Mouse (Mus musculus) thymus, adult 2 months (tissue): ENCODE data around the gene Utp11.
A peak's percentile ranks its signal among the peaks of the same experiment; 100 is the strongest.

Experiments
- CTCF ChIP-seq: fragments of 200-500 bp; IDR thresholded peaks from 2 replicates; pipeline ENCODE4 v1.5.1; 2012; ENCODE audit warnings: mild to moderate bottlenecking, control low read depth, low read length, moderate library complexity, borderline replicate concordance; ENCODE audit not compliant: control insufficient read depth, poor library complexity, insufficient read depth; ENCODE audit errors: extremely low read depth
- POLR2A ChIP-seq: fragments of 200-500 bp; IDR thresholded peaks from 2 replicates; pipeline ENCODE4 v1.6.1; 2012; ENCODE audit warnings: mild to moderate bottlenecking, low read length, control low read depth, moderate library complexity; ENCODE audit not compliant: control insufficient read depth, poor library complexity, insufficient read depth; ENCODE audit errors: extremely low read depth

DNA sequence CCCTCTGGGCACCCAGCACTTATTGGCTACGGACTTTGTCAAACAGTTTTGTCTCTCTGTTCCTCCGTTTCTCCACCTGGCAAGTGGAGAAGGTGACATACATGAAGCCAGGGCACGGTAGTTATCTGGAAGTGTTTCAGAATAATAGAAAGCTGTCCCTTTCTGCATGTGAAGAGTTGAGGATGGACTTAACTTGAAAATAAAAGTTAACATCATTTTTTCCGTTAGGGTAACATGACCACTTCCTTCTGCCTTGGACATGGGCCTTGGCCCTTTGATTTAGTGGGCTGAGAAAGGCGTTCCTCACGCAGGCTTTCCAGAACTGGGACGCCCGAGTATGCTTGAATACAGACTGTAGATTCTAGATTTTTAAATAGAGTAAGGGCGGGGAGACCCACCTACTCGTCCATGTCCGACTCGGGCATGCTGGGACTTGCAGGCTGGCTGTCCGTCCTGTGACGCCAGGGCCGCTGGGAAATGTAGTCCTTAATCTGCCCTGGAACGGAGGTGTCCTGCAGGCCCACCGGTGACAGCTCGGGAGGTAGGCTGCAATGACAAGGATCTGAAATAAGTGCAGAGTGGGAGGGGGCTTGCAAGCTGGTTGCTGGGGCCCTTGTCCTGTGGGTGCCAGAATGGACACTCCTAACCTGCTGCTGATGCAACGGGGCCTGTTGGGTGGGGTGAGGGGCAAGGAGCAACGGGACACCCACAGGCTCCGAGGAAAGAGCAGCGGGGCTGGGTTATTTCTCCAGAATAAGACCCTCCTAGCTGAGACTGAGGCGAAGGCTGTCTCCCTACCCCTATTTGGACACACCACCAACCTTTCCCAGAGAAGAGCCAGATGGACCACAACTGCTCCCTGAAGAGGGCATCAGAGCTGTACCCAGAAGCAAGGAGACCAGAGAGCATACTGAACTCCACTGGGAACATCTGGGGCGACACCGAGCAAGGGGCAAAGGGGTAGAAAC, 48.3 kb upstream of the Utp11 start, which contains the start of gene Inpp5b:
- 0 out of 2 replicates have a peak, but pooled peaks have one; percentile 8 for TF ChIP-seq POLR2A
- TF ChIP-seq CTCF = peak; percentile 44; the same call in 1 of the 2 replicates
